Mouse (Mus musculus): Measurements from ENCODE around the gene Urb2. TPM values are rescaled to one million over a fixed set of nuclear protein-coding genes. Genes with fewer than 3 reads are reported as not detected.

Gene Urb2
- polyA plus RNA-seq, 1 experiment from 2014 or later, result 5.5 TPM

DNA sequence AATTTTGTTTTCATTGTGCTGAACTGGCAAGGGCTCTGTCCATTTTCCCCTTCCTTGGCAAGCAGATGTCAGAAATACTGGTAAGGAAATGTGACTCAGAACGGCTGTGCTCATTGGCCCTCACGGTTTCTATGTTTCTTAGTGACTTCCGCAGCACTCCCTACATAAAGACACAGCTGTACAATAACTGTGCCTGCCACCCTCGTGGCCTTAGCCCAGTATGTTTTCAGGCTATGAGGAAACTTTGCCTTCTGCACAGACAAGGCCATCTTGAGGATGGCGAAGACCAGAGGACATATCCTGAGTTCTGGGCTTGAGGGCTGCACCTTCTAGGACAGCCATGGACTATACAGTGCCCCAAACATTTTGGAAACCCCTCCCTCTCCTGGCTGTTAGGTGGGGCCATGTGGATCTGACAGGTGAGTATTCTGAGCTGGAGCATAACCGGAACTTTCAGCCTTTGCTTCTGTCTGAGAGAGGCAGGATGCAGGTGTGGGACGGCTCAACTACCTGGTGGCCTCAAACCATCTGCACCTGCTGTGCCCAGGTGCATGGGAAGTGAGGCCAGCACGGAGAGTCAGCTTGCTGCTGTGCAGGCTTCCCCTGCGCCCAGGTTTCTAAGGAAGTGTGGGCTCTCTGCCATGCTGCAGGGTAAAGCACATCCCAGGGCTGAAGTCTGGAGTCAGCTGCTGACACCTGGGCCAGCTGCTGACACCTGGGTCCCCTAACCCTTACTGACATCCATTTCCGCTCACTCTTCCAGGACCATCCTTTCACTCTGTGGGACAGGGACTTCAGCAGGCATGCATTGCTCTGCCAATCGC, 35.7 kb downstream of the Urb2 start:
- 81% methylated on average over 11 of the region's 11 CpGs for WGBS
- no peak overlapping the region for H3K9ac ChIP-seq
- H3K4me2 ChIP-seq (replicated peaks), result no peak overlapping the region
- no peak overlapping the region for H3K4me3 ChIP-seq
- ATAC-seq (ENCODE audit: low FRiP score, low read depth), result no peak
- H3K4me1 ChIP-seq, result no peaks in the 10 kb centered on the region
- H3K9me3 ChIP-seq, result no peaks in the 10 kb centered on the region
- H3K27me3 ChIP-seq (replicated peaks), result no peaks in the 10 kb centered on the region
- H3K27ac ChIP-seq, result no peak overlapping the region
- no peaks in the 10 kb centered on the region for H3K36me3 ChIP-seq

DNA sequence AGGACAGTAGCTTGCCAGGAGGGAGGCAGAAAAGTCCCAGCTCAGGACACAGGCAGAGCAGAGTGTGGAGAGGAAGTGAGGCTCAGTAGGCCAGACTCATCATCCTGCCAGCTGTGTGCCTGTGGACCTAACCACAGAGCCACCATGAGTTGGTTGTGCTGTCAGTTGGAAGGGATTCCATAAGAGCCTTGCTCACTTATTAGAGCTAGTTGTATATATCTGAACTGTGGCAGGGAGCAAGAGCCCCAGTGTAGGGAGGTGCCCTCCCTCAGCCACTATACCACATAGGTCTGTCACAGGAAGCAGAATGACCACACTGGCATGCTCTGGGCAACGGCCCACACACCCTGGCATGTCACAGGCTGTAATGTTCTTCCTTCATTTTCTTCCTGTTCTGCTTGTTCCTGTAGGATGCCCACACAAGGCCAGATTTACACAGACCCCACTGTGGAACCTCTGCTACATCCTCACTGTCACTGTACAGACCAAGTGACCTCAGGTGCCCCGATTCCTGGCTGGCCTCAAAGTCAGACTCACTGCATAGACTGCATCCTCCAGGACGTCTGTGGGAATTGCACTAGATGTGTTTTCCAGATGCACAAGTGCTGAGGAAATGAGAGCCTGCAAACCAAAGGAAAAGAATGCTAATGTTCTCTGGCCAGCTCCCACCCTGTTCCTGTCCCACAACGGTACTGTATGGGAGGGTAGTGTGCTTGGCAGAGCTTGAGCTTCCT, 45.2 kb downstream of the Urb2 start:
- no peak for ATAC-seq (ENCODE audit: low FRiP score, low read depth)
- 75% methylated on average over 4 of the region's 4 CpGs for WGBS

DNA sequence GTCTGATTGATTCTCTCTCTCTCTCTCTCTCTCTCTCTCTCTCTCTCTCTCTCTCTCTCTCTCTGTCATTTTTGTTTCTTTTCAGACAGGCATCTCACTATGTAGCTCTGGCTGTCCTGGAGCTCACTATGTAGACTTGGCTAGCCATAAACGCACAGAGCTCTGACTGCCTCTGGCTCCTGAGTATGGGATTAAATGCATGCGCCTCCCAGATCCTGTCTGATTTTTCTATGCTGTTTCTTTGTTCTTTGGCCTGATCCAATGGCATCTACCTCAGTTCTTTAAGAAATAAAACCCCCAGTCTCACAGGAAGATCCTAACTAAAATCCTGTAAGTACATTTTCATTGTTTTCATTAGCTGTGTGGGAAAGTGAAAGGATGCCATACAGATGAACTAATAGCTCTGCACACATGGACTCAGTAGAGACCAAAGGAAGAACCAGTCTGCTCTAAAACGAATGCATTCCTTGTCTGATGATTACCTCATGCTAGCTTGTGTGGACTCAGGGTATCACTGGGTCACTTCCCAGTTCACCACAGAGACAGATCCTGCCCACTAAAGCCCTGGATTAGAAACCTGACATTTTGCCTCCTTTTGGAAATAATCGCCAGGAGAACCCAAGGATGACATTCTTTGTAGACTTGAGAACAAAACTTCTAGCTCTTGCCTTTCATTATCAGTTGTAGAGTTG, 45.9 kb downstream of the Urb2 start:
- Histone ChIP-seq H3K36me3 (no peaks in the 10 kb centered on the region), H3K4me1 (peaks cover 14% of the 10 kb centered on the region), H3K27me3 (replicated peaks) (no peaks in the 10 kb centered on the region), H3K9me3 (no peaks in the 10 kb centered on the region), H3K27ac (no peak overlapping the region), H3K4me3 (no peak overlapping the region), H3K9ac (no peak overlapping the region), H3K4me2 (replicated peaks) (no peak overlapping the region)
- no peak for ATAC-seq (ENCODE audit: low FRiP score, low read depth)
- WGBS, result 73% methylated on average over 4 of the region's 4 CpGs

More for the DNA sequence above, 45.2 kb downstream of the Urb2 start:
- Histone ChIP-seq H3K9ac (no peak overlapping the region), H3K27ac (no peak overlapping the region), H3K4me1 (peaks cover 14% of the 10 kb centered on the region), H3K4me2 (replicated peaks) (no peak overlapping the region), H3K36me3 (no peaks in the 10 kb centered on the region), H3K27me3 (replicated peaks) (no peaks in the 10 kb centered on the region), H3K4me3 (no peak overlapping the region), H3K9me3 (no peaks in the 10 kb centered on the region)

DNA sequence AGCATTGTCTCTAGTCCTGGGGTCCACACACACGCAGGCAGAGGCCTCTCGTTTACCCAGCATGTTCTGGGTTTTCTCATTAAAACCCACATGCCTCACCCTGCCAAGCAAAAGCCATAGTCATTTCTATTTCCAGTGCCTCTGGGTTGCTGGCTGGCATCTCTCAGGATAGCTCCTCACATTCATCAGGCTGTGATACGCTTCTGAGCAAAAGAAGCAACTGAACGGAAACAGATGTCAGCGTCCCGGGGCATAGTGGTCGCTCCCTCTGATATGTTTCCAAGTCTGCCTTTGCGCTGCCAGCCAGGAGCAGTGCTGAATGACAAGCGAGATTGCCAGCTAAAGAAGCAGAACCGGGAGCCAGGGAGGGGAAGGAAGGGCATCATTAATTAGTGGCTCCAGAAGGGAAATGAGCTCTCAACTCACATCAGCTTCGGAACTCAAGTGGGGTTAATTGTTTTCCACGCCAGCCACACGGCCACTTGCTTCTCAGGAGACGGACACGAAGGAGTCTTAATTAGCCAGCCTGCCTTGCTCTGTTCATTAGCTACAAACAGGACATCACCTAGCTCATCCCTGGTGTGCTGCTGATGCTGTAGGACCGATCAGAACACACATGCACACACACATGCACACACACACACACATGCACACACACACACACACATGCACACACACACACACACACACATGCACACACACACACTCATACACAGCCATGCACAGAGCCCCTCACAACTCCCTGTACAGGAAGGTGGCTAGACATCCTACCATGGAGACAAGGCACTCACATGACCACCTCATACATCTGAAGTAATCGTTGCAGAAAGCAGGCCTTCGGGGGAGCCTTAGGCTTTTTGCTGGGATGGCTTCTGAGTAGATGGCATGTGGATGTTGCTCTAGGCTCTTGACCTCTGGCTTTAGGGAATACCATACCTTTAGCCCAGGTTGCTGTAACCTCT, 49.3 kb downstream of the Urb2 start:
- H3K27me3 ChIP-seq (replicated peaks), result no peaks in the 10 kb centered on the region
- ATAC-seq (ENCODE audit: low FRiP score, low read depth), result no peak
- no peak overlapping the region for H3K4me2 ChIP-seq (replicated peaks)
- no peak overlapping the region for H3K4me3 ChIP-seq
- no peak overlapping the region for H3K27ac ChIP-seq
- no peak overlapping the region for H3K9ac ChIP-seq
- H3K36me3 ChIP-seq, result no peaks in the 10 kb centered on the region
- peaks cover 14% of the 10 kb centered on the region for H3K4me1 ChIP-seq
- no peaks in the 10 kb centered on the region for H3K9me3 ChIP-seq
- WGBS, result 47% methylated on average over 18 of the region's 18 CpGs

DNA sequence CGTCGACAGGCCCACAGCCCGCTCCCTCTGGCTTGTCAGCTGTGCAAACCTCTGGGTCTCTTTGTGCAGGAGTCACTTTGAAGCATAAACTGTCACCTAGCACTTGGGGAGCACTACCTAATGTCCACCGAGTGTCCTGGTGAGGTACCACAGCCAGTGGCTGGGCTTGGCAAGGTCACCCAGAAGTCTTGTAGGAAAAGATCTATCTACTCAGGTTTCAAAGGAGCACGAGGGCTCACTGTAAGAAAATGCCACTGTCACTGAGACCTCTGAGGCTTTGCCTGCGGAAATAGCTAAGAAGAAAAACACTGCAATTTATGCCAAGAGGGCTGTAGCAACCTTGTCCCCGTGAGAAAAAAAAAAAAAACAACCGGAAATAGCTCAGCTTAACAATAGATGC, 54.7 kb downstream of the Urb2 start:
- WGBS, result 72% methylated on average over 8 of the region's 8 CpGs
- ATAC-seq (ENCODE audit: low FRiP score, low read depth), result no peak
- H3K9ac ChIP-seq, result no peak overlapping the region

DNA sequence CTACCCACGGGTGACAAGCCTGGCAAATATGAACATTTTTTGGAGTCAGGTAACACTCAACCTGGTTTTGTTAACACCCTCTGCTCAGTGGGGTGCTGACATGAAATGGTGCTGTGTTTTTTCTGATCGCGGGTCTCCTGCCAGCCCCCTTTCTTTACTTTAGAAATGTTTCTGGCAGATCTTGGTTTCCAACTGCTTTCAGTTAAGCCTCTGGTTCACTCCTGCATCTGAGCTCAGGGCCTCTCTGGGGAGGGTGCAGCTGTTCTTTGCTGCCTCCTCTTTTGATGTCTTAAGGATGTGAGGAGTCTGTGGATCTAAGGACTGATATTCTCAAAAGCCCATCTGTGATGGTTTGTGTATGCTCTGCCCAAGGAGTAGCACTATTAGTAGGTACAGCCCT, 55.1 kb downstream of the Urb2 start:
- Histone ChIP-seq H3K9me3 (no peaks in the 10 kb centered on the region), H3K4me3 (no peak overlapping the region), H3K9ac (no peak overlapping the region), H3K4me1 (0 out of 2 replicates have a peak, but pooled peaks cover 3% of the 10 kb centered on the region), H3K27me3 (replicated peaks) (no peaks in the 10 kb centered on the region), H3K27ac (no peak overlapping the region), H3K4me2 (replicated peaks) (no peak overlapping the region), H3K36me3 (no peaks in the 10 kb centered on the region)
- 59% methylated on average over 3 of the region's 3 CpGs for WGBS
- ATAC-seq (ENCODE audit: low FRiP score, low read depth), result no peak

More for the DNA sequence above, 54.7 kb downstream of the Urb2 start:
- H3K36me3 ChIP-seq, result no peaks in the 10 kb centered on the region
- no peaks in the 10 kb centered on the region for H3K27me3 ChIP-seq (replicated peaks)
- H3K4me2 ChIP-seq (replicated peaks), result no peak overlapping the region
- no peak overlapping the region for H3K4me3 ChIP-seq
- 0 out of 2 replicates have a peak, but pooled peaks cover 4% of the 10 kb centered on the region for H3K4me1 ChIP-seq
- H3K27ac ChIP-seq, result no peak overlapping the region
- H3K9me3 ChIP-seq, result no peaks in the 10 kb centered on the region

DNA sequence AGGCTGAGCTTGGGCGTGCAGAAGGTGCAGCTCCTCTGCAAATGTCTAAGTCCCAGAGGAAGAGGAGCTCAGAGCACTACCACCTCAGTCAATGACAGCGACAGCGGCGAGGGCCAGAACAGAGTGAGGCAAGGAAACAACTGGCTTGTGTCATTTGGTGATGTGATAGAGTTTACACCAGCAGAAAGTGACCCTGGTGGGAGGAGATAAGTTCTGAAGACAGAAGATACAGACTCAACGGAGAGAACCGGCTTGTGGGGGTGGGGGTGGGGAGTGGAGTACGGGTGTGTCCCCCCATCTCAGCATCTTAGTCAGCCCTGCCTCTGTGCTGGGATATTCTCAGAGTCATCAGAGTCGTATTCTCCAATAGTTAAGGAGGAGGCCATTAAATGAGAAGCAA, 56.1 kb downstream of the Urb2 start:
- Histone ChIP-seq H3K27ac (no peak overlapping the region), H3K9me3 (no peaks in the 10 kb centered on the region), H3K4me3 (no peak overlapping the region), H3K9ac (no peak overlapping the region), H3K4me1 (0 out of 2 replicates have a peak, but pooled peaks cover 3% of the 10 kb centered on the region), H3K36me3 (no peaks in the 10 kb centered on the region), H3K4me2 (replicated peaks) (no peak overlapping the region), H3K27me3 (replicated peaks) (no peaks in the 10 kb centered on the region)
- 77% methylated on average over 8 of the region's 8 CpGs for WGBS
- ATAC-seq (ENCODE audit: low FRiP score, low read depth), result no peak

DNA sequence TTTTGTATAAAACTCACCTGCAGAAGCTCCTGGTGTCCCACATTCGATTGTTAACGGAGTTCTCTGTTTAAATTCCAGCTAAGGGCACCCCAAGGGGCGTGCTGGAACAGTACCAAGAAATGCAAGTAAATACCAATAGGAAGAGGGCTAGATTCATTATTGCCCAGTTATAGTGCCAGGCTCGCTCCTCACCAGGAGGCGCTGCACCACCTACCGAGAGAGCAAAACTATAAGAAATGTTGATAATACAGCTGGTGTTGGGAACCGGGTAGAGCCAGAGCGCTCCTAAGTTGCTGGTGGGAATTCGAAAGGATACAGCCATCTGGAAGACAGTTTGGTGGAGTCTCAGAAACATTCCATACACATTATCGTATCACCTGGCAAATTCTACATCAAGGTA, 56.7 kb downstream of the Urb2 start:
- ATAC-seq (ENCODE audit: low FRiP score, low read depth), result no peak
- WGBS, result 89% methylated on average over 10 of the region's 10 CpGs

DNA sequence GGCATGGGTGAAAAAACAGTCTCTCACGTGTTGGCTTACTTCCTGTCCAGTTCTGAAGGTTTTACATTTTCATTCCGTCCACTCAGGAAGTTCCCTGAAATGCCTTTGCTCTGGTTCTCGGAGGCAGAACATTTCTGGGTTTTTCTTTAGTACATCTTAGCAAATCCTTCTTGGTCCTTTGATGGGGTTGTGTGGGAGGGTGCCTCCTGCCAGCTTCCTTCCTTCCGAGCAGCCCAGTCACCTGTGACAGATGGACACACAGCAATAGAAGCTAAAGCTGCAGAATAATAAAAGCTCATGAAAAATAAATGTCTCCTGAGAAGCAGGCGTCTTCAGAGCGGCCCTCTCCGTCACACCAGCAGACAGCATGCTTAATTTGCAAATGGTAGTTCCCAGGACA, 57.7 kb downstream of the Urb2 start:
- Histone ChIP-seq H3K4me2 (replicated peaks) (no peak overlapping the region), H3K27me3 (replicated peaks) (no peaks in the 10 kb centered on the region), H3K9me3 (no peaks in the 10 kb centered on the region), H3K27ac (no peak overlapping the region), H3K4me3 (no peak overlapping the region), H3K36me3 (no peaks in the 10 kb centered on the region), H3K9ac (no peak overlapping the region), H3K4me1 (0 out of 2 replicates have a peak, but pooled peaks cover 3% of the 10 kb centered on the region)
- 63% methylated on average over 7 of the region's 7 CpGs for whole genome bisulfite sequencing
- no peak for ATAC-seq (ENCODE audit: low FRiP score, low read depth)

More for the DNA sequence above, 56.7 kb downstream of the Urb2 start:
- no peaks in the 10 kb centered on the region for H3K27me3 ChIP-seq (replicated peaks)
- H3K4me3 ChIP-seq, result no peak overlapping the region
- H3K27ac ChIP-seq, result no peak overlapping the region
- no peaks in the 10 kb centered on the region for H3K9me3 ChIP-seq
- no peak overlapping the region for H3K9ac ChIP-seq
- H3K36me3 ChIP-seq, result no peaks in the 10 kb centered on the region
- 0 out of 2 replicates have a peak, but pooled peaks cover 3% of the 10 kb centered on the region for H3K4me1 ChIP-seq
- H3K4me2 ChIP-seq (replicated peaks), result no peak overlapping the region

DNA sequence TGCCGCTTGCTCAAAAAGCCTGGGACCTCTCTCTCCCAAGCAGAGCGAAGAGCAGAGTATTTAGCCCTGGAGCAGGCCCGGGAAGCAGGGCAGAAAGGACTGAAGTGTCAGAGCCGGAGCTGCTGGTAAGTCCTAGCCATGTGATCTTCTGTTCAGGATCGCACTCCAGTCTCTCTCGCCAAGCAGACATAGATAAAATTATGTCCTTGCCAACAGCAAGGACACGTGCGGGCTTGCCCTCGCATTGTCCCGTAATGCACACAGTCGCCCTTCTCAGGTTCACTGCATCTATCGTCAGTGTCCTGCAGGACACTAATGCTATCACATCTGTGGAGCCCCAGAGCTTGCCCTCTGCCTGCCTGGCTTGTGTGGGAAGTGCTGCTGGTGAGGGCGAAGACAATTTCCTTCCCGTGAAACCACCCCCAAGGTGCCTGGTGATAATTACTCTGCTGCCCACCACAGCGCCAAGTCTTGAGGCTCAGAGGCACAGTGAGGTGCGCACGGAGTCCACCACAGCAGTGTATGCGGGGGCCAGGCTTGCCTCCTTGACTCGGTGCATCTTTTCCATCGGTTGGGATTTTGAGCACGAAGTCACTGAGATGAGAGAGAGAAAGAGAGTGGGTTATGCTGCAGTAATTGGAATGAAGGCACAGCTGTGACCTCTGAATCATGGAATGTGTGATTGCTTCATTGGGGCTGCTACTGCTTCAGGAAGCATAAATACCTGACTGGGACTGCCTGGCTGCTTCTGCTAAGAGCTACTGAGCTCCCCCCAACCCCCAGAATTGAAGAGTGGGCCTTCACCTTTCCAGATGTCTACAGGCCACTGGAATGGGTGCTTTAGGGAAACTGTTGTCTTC, 59.4 kb downstream of the Urb2 start:
- ATAC-seq (ENCODE audit: low FRiP score, low read depth), result no peak
- H3K27ac ChIP-seq, result no peak overlapping the region
- no peak overlapping the region for H3K4me2 ChIP-seq (replicated peaks)
- no peaks in the 10 kb centered on the region for H3K27me3 ChIP-seq (replicated peaks)
- no peak overlapping the region for H3K4me3 ChIP-seq
- WGBS, result 84% methylated on average over 21 of the region's 21 CpGs
- H3K4me1 ChIP-seq, result 0 out of 2 replicates have a peak, but pooled peaks cover 3% of the 10 kb centered on the region
- no peaks in the 10 kb centered on the region for H3K36me3 ChIP-seq
- no peak overlapping the region for H3K9ac ChIP-seq
- H3K9me3 ChIP-seq, result no peaks in the 10 kb centered on the region

DNA sequence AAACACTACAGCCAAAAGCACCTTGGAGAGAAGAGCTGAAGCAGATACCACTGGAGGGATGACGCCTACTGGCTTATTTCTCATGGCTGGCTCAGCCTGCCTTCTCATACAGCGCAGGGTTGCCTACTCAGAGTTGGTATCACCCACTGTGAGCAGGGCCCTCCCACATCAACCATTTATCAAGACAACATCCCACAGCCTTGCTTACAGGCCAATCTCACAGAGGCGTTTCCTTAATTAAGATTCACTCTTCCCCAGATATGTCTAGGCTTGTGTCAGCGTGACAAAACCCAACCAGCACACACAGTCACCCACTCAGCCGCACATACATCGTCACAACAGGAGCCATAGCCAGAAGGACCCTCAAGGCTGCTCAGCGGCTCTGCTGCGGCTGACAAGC, 61.3 kb downstream of the Urb2 start:
- Histone ChIP-seq H3K4me3 (no peak overlapping the region), H3K36me3 (no peaks in the 10 kb centered on the region), H3K4me1 (0 out of 2 replicates have a peak, but pooled peaks cover 3% of the 10 kb centered on the region), H3K27me3 (replicated peaks) (no peaks in the 10 kb centered on the region), H3K27ac (no peak overlapping the region), H3K9ac (no peak overlapping the region), H3K9me3 (no peaks in the 10 kb centered on the region), H3K4me2 (replicated peaks) (no peak overlapping the region)
- ATAC-seq (ENCODE audit: low FRiP score, low read depth), result no peak
- WGBS, result 91% methylated on average over 8 of the region's 8 CpGs
